Mouse (Mus musculus): ENCODE measurements at regions not wholly inside any gene's neighbourhood (a gene's known extent, or its start where the extent isn't known, plus 50 kb on each side); places are given as distances from the start of the nearest gene placed in this dataset.

DNA sequence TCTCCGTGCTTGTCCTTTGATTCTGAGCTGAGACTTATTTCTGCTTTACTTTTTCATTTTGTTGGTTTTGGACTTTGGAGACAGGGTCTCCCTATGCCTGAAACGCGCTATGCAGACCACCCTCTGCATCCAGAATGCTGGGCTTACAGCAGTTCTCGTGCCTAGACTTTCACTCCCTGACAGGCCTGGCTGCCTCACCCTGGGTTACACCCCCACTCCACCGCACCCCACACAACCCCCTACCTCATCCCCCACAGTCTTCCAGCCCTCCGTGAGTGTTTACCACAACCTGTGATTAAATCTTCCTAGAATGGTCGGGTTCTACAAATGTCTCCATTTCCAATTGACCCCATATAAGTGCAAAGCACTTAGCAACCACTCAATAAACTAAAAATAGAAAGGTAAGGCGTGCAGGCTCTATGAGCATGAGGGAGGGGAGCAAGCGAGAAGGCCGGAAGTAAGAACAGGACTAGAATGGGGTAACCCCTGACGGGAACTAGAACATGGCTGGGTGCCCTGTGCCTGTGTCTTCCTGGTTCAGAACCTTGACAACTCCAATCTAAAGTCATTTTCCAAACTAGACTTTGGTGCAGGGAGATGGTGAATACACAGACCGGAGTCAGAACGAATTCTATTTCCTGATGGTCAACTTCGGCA, 131.2 kb upstream of the Lef1 start:
- no peak for DNase-seq (ENCODE audit: low read depth, low spot score)

DNA sequence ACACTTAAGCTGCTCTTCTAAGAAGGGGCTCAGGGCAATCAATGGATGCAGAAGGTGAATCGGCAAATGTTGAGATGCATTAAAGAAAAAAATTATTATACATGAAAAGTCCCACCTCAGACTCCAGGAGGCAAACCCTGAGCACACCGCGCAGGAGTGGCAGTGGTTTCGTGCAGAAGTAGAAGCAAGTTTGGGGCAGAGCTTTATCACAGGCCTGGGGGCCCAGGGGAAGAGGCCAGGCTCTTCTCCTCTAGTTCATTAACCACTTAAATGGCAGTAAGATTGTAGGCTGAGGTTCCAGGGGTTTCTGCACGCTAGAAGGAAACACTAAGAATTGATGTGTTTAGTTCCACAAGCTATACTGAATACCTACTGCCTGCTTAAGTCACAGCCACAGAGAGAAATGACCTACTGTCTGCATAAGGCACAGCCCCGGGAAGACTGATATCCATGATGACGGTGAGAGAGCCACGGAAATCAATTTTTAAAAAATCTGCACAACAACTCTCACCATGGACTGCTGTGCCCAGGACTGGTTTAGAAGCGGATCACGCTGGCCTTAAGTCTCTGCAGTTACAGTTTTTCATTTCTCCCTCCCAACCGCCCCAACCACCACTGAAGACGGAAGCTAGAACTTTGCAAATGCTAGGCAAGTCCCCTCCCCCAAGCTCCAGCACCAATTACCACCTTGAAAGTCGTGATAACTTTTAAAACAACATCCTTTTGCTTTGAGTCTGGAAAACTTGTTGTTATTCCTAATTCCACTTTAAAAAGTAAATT, 132.2 kb upstream of the Lef1 start:
- no peak for DNase-seq (ENCODE audit: low read depth, low spot score)

DNA sequence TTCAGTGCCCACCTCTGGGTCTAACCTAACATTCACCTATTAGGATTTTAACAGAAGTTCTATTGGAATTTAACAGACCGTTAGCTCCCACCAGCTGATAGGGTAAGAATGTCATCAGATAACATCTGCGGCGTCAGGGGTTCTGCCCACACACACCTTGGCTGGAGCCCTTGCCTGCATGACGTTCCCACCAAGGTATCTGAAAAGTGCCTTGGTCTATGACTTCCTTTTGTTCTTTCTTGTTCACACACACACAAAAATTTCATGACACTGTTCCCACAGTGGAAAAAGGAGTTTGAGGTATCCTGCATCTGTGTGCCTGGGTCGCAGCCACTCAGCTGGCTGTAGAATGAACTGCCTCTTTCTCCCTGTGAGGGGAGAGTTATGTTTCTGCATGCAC, 134.1 kb upstream of the Lef1 start:
- no peak for DNase-seq (ENCODE audit: low read depth, low spot score)

DNA sequence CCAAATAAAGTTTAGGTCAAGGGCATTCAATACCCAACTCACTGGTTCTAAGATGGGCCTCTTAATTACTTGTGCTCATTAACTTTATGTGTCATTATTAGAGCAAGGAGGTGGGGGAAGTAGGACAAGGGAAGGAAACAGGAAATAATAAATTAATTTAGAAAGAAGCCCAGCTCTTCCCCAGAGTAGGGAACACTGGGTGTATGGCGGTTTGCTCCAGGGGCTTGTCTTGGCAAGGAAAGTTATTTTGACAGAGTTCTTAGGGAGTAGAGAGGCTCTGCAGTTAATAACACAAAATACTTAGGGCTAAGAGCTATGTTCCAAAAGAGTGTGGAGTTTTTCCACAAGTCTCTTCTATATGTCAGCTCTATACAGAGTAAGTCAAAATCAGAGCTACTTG, 135.0 kb upstream of the Lef1 start:
- DNase-seq (ENCODE audit: low read depth, low spot score) = no peak

DNA sequence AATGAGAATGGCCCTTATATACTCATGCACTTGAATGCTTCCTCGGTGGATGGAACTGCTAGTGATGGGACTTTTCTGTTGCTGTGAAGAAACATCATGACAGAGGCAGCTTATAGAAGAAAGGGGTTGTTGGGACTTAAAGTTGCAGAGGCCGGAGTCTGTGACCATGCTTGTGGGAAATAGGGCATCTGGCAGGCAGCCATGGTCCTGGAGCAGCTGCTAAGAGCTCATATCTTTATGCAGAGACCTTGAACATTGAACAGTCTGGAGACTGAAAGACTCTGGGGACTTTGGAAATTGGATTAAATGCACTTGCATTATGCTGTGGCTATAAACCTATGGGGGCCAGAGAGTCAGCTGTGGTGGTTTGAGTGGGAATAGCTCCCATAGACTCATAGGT, 138.1 kb upstream of the Lef1 start:
- DNase-seq (ENCODE audit: low read depth, low spot score) = no peak

DNA sequence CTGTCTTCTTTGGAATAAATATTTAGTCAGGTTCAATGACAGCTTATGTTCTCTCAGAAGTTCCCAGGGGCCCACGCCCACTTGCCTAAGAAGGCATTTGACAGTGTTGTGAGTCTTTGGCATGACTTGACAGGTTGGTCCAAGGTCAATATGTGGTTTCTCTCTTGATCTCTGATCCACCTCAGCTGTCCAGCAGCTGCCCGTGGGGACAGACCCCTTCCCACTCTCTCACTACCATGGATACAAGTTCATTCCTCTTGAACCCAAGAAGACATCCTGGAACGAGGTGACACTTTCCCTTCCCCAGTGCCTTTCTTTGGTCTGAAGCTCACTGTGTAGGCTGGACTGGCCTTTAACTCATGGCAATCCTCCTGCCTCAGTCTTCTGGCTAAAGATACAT, 145.0 kb upstream of the Lef1 start:
- no peak for DNase-seq (ENCODE audit: low read depth, low spot score)

DNA sequence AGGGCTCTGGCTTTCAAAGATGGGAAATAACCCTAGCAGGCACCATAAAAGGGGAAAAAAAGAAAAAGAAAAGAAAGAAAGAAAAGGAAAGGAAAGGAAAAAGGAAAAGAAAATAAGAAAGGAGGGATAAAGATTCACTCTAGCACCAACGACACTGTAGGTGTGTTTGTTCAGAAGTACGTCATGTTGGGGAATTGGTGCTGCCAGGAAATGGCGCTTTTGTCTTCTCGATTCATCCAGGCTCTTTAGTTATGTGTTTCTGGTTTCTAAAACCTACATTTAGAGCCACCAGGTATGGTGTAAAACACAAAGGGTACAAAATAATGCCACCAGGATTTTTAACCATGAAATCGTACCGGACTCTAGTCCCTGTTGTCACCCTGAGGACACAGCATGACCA, 146.2 kb upstream of the Lef1 start:
- DNase-seq (ENCODE audit: low read depth, low spot score) = no peak

DNA sequence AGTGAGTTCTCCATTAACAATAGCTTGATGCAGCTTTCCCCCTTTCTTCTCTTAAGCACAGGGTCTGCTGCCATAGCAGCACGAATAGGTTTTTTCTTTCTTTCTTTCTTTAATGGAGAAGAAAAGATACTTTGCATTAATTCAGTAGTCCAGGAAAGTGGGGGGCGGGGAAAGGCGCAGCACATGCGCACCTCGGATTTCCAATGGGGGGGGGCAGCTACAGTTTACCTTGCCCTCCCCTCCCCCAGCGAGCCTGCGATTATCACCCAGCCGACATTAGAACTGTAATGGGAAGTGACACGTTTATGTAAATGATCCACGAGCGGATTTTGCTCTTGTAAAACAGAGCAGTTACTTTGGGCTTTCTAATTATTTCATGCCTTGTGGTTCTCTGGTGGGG, 146.6 kb upstream of the Lef1 start:
- no peak for DNase-seq (ENCODE audit: low read depth, low spot score)

DNA sequence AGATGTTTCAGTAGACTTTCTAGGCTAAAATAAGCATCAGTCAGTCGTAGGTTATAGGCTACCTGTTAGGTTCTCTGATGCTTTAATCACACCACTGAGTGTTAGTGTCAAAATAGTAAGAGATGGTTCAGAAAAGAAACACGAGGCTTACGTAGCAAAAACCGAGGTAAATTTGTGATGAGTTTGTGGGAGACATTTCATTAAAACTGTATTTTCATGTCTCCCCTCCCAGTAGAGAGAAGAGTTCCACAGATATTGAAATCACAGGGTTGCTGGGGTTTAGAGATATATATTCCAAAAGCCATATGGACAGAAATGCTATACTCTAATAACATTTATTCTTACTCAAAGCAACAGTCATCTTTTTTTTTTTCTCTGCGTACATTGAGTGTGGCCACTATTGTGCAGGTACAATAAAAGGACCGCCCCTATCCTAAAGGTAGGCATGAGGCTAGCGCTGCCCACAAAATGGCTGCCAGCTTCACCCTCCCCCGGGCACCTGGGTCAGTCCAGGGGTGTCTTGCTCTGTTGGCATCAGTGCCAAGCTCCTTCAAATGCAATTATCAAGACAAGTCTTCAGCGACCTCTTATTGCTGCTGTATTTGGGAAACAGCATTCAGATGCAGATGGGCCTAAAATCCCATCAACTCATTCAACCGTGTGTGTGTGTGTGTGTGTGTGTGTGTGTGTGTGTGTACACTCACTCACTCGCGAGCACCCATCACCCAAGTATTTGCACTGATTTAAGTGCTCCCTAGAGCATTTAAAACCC, 147.4 kb upstream of the Lef1 start:
- DNase-seq (ENCODE audit: low read depth, low spot score) = no peak

DNA sequence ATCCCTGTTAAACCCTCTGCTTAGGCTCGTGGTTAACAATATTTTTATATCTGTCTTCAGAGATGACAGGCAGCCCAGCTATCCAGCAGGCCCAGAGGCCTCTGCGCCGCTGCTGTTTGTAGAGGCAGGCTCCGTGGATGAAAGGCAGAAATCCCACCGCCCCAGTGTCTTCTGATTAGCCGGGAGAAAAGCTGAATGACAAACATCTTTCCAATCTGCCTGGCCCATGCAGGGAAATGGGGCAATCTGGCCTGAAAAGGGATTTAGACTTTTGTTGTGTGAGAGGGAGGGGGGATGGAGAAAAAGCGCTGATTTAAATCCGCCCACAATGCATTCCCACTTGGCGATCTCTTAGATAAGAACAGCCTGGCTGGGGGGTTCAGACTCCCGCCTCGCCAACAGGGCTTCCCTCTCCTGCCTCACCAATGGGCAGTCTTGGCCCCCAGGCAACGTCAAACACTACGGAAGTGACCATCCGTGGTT, 148.1 kb upstream of the Lef1 start:
- no peak for DNase-seq (ENCODE audit: low read depth, low spot score)

DNA sequence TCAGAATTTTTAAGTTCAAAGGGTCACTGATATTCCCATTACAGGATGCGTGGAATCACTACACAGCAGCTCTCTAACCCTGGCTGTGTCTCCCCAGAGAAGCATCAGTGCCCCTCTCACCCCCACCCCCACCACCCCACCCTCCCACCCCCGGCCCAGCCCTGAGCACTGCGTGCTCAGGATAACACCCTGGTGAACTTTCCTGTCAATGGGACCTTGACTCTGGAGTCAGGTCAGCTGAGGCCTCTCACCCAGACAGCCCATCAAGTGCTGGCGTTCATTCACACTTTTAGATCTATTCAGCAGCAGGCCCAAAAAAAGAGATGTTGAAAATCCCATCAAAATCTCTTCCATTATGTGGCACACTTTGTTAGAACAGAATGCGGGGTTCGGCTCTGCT, 148.6 kb upstream of the Lef1 start:
- DNase-seq (ENCODE audit: low read depth, low spot score) = no peak

DNA sequence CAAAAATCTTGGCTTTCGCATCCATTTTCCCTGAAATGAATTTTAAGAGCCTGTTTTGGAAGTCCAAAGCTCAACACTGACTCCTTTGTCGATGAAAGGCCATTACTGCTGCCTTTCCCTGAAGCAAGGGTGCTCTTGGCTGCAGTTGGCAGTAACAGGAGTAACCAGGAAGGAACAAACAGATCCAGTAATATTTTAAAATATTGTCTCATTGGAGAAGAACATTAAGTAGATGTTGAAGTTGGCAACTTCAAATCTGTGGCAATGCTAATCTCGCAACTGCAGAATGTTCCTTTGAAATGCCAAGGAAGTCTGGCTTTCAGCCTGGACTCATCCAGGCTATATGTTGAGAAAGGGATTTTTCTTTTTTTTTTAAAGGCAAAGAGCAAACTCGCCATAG, 154.3 kb upstream of the Lef1 start:
- DNase-seq (ENCODE audit: low read depth, low spot score) = no peak

DNA sequence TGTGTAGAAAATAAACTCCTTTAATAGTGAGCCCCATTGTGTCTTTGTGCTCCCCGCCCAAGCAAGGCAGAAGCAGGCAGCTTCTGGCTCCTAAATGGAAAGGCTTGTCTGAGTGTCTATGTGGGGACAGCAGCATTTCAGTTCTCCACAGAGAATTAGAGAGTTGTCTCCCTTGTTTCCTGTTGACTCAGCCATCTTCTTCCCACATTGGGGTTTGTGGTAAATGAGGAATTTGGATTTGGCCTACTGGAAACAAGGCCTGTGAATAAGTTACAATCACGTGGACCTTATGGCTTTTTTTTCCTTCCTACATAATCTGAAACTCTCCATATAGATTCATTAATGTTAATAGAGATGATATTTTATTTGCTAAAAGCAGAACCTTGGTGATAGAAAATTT, 158.9 kb upstream of the Lef1 start:
- DNase-seq (ENCODE audit: low read depth, low spot score) = no peak

DNA sequence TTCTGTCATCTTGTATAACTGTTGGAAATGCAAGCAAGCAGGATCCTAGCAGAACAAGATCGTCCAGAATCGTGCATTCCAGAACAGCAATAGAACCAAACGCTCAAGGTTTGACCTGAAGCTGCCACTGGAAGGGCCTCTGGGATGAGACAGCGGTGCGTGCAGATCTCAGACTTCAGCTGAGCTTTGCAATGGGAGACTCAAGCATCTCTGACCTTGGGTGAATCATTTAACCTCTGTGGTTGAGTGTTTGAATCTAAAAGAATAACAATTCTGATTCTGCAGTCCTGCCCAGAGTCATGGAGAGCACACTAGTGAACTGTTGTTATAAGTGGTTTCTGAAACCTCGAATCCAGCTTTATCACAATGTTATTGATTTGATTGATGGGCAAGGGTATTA, 159.4 kb upstream of the Lef1 start:
- DNase-seq (ENCODE audit: low read depth, low spot score) = no peak

DNA sequence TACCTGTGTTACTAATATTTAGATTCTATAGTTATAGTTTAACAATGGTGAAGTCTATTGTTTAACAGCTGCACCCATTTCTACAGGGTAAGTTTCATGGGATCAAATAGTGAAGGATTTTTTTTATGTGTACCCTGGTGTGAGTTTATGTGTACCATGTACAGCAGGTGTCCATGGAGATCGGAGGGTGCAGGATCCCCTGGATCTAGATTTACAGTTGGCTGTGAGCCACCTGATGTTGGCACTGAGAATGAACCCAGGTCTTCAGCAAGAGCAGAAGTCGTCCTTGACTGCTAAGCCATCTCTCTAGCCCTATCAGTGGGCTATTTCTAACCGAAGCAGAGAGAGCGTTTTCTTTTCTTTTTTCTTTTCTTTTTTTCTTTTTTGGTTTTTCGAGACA, 162.4 kb upstream of the Lef1 start:
- no peak for DNase-seq (ENCODE audit: low read depth, low spot score)

DNA sequence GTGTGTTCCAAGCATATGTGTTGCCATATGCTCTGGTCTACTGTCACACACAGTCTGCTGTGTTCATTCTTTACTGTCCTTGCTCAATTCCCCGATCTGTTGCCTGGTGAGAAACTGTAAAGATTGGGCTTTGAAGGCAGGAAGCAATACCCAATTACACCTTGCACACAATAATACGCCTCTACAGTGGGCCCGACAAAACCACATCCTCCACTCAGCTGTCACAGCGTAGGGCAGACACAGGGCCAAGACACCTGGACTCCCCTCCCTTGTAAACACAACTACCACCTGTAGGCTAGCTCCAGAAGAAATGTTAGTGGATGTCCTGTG, 163.0 kb upstream of the Lef1 start:
- no peak for DNase-seq (ENCODE audit: low read depth, low spot score)

DNA sequence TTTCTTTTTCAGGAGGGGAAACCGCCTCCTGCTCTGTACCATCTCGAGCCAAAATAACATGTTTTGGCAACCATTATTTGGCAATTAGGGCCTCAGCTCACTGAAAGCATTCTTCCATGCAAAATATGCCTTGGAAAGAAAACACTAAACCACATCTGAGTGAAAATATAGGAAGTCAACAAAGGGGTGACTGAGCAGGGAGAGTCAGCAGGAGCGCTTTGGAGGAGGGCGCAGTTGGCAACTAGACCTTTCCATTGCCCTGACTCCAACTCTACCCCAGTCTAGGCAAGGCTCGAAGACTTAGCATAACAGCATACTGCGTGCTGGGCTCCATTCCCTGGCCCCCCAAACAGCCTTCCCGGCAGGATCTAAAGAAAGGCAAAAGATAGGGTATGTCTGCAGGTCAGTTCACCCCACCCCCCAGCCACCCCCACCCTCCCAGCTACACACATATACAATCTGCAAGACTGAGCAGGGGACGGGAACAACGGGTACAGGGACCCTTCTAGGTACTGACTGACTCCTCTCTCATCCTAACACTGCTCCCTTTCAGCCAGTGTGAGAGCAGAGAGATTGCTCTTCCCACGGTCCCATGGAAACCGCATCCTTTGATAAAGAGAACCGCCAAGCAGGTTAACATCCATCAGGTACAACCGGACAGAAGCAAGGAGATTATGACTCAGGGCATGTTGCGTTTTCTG, 163.5 kb upstream of the Lef1 start:
- DNase-seq (ENCODE audit: low read depth, low spot score) = no peak

DNA sequence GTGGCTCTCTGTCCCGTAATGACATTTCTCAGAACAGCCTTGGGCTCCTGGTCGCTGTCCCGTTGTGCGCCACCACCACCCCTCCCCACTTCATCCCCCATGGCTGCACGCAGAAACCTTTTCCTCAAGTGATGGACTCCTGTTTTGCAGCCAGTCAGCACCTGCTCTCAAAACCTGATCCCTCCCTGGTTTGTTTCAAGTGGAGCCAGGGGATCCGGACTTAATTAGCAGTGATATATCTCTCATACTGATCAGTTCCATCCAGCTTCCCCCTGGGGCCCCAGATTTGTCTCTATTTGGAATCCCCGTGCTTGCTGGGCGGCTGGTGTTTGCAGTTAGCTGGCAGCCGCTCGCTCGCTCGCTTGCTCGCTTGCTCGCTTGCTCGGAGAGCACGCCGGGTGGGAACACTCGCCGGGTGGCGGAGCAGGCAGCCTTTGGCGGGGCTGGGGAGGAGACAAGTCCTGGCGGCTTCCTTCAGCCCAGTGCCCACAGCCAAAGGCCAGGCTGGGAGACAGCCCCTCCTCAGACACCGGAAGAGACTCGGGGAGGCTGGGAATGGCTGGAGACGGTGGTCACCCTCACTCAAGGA, 164.3 kb upstream of the Lef1 start:
- peak; percentile 48 for DNase-seq (ENCODE audit: low read depth, low spot score)

DNA sequence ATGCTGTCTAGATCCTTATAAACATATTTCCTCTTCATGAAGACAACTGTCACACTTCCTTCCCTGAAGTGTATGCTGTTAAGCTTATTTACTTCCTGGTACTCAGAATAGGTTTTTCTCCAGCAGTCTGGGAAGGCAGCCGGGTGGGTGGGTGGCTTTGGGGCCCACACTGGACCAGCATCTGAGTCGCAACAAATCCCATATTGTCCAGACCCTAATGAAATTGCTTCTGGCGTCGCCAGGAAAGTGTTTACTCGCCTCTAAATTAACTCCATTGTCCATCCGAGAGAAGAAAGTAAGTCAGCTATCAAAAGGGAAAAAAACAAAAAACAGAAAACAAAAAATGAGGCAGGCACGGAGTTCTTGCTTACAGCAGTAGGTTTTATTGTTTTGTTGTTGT, 164.9 kb upstream of the Lef1 start:
- DNase-seq (ENCODE audit: low read depth, low spot score) = no peak

DNA sequence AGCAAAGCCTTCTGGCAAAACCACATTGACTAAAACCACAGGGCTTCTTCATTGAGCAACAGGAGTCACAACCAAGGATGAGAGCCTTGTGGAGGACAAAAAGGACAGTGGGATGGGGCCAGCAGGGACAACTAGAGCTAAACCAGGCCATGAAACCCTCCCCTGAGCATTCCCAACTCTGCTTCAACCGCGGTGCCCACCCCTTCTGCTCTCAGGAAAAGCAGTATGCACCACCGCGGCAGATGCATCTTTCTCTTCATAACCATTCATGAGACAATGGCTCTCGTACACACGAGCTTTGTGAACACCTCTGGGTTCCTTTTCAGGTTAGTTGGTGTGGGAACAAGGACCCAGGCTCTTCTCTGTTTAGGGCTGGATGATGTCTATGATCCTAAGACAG, 166.0 kb upstream of the Lef1 start:
- no peak for DNase-seq (ENCODE audit: low read depth, low spot score)

DNA sequence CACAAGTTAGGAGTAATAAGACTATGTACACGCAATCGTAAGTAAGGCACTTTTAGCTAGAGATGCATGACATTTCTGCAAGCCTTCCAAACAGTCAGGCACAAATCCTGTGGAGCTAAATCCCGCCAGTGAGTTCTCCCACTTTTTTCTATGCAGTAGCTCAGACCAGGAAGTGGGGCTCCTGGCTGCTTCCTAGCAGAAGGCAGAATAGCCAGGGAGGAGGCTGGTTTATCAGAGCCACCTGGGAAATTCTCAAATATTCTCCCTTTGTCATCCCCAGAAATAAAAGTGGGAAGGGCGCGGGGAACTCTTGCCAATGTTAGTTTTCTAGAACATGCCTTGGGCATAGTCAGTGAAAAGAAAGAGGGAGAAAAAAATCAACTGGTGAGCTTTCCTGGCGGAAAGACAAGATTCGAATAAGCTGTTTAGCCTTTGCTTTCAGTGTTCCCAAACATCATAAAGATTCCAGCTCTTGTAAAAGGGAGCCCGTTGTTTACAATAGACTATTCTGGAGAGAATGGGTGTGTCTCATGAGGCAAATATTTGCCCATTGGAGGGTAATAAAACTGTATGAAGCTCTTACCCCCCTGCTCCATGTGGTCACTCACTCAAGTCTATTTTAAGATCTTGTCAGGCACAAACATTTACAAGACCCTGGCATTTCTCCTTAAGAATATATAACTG, 167.2 kb upstream of the Lef1 start:
- DNase-seq (ENCODE audit: low read depth, low spot score) = no peak
